In genomic region chr16:38760834-38761375, GRCm38 (mm10) we compare ENCODE assay signal across 22 mouse cellular contexts. TPM values are rescaled to one million over a fixed set of nuclear protein-coding genes. Genes with fewer than 3 reads are reported as not detected.
DNase-seq lines count a peak whose midpoint lies in the region; ATAC-seq and TF ChIP-seq lines count a peak whose summit lies in the region.
"Had no signal": no experiment of that assay in that cellular context is flagged by ENCODE, and none has a peak within 500 bp of the region (broad histone marks: within the 10 kb centered on the region; RNA-seq: fewer than 3 reads in every experiment).

No protein-coding gene starts in this region.

- no peaks in the 10 kb centered on the region for H3K79me2 ChIP-seq in heart, adult 2 months (replicated peaks; ENCODE audit: control insufficient read depth, insufficient read depth, low read length)

- peaks cover 12% of the 10 kb centered on the region for H3K36me3 ChIP-seq in heart, adult 2 months (ENCODE audit: control insufficient read depth, insufficient read depth, low read length)
- H3K36me3 ChIP-seq in thymus, adult 2 months (ENCODE audit: control insufficient read depth, insufficient read depth, low read length), result no peaks in the 10 kb centered on the region
- H3K36me3 ChIP-seq: G1E had no signal

- H3K27me3 ChIP-seq in heart, adult 2 months (ENCODE audit: control insufficient read depth, insufficient read depth, low read length), result no peaks in the 10 kb centered on the region
- no peaks in the 10 kb centered on the region for H3K27me3 ChIP-seq in thymus, adult 2 months (ENCODE audit: control insufficient read depth, insufficient read depth, low read length)
- H3K27me3 ChIP-seq: embryonic facial prominence, embryonic 12.5 days; heart, embryonic 12.5 days; hindbrain, embryonic 15.5 days; kidney, embryonic 15.5 days; limb, embryonic 13.5 days; neural tube, embryonic 15.5 days had no signal

- no peak for TF ChIP-seq POLR2A in heart, adult 2 months (IDR thresholded peaks at IDR 0.05; ENCODE audit: insufficient read depth, low read depth, low read length)
- no peak for TF ChIP-seq POLR2A in thymus, adult 2 months (IDR thresholded peaks at IDR 0.05; ENCODE audit: control insufficient read depth, extremely low read depth, insufficient read depth, low read length, poor library complexity)

- TF ChIP-seq EP300 in heart, adult 2 months (IDR thresholded peaks at IDR 0.05; ENCODE audit: insufficient read depth, low read depth, low read length), result no peak

- DNase-seq in heart, adult 11 months, result peak; percentile 83
- DNase-seq in heart, adult 2 months, result no peak
- DNase-seq in thymus, postnatal 0 days (ENCODE audit: low spot score), result peak; percentile 58
- no peak for DNase-seq in thymus, adult 2 months
- DNase-seq in thymus, postnatal 36 days, result peak; percentile 9 to 18
- DNase-seq in right cerebral cortex, adult 18-20 months, result no peak
- DNase-seq in spleen, postnatal 14 days (ENCODE audit: low spot score in 2 of 2), result no peak
- DNase-seq: adrenal gland, postnatal 25 days; cerebellum, adult 18-20 months; gastrocnemius, postnatal 25 days; midbrain, embryonic 14.5 days had no signal

- no peak overlapping the region; the same call in 1 of the 2 replicates for H3K27ac ChIP-seq in heart, adult 2 months
- no peak overlapping the region for H3K27ac ChIP-seq in thymus, adult 2 months (ENCODE audit: control insufficient read depth, insufficient read depth, low read length)
- H3K27ac ChIP-seq: embryonic facial prominence, embryonic 12.5 days; hindbrain, embryonic 15.5 days; kidney, embryonic 15.5 days; limb, embryonic 13.5 days; liver, embryonic 14.5 days; neural tube, embryonic 15.5 days had no signal

- H3K4me1 ChIP-seq in heart, adult 2 months (ENCODE audit: control insufficient read depth, insufficient read depth, low read length), result peaks cover 9% of the 10 kb centered on the region
- peaks cover 10% of the 10 kb centered on the region for H3K4me1 ChIP-seq in thymus, adult 2 months (replicated peaks; ENCODE audit: control insufficient read depth, insufficient read depth, low read length)
- H3K4me1 ChIP-seq: hindbrain, embryonic 15.5 days; neural tube, embryonic 15.5 days had no signal

- no peak overlapping the region for H3K4me3 ChIP-seq in heart, adult 2 months
- H3K4me3 ChIP-seq in thymus, adult 2 months (ENCODE audit: control insufficient read depth, insufficient read depth, low read length), result no peak overlapping the region
- H3K4me3 ChIP-seq: embryonic facial prominence, embryonic 12.5 days; heart, embryonic 12.5 days; hindbrain, embryonic 15.5 days; kidney, embryonic 15.5 days; limb, embryonic 13.5 days; neural tube, embryonic 15.5 days had no signal

- intact Hi-C loops in heart, adult 2 months (cut with DNase I), result no loop called here

- 78% methylated on average over 6 of the region's 6 CpGs for whole genome bisulfite sequencing in heart, adult 2 months
- 8% methylated on average over 6 of the region's 6 CpGs for WGBS in thymus, adult 2 months

- ATAC-seq in hematopoietic stem cell, adult 5-6 weeks (replicated peaks in 1 of 2; ENCODE audit: insufficient read depth in 1 of 2, low FRiP score in 2 of 2, low TSS enrichment in 1 of 2, low read depth in 1 of 2, poor library complexity in 2 of 2, severe bottlenecking in 2 of 2), result peak; percentile 66 to 67
- ATAC-seq: forebrain, embryonic 14.5 days; intestine, embryonic 16.5 days had no signal

- no peak overlapping the region for H3K9ac ChIP-seq in heart, adult 2 months (ENCODE audit: low read depth, low read length)
- H3K9ac ChIP-seq: embryonic facial prominence, embryonic 12.5 days; heart, embryonic 12.5 days; hindbrain, embryonic 15.5 days; kidney, embryonic 15.5 days; limb, embryonic 13.5 days; liver, embryonic 14.5 days; neural tube, embryonic 15.5 days had no signal

- no peak for TF ChIP-seq CTCF in heart, adult 2 months (IDR thresholded peaks at IDR 0.05)
- no peak for TF ChIP-seq CTCF in thymus, adult 2 months (IDR thresholded peaks at IDR 0.05; ENCODE audit: borderline replicate concordance, control insufficient read depth, extremely low read depth, insufficient read depth, low read length, poor library complexity)

RNA-seq across cellular contexts. Expression of gene B4galt4, which starts 18.8 kb away (rescaled TPM):
- total RNA-seq in heart, adult 2 months (2021), result 10 to 100 TPM in 1 of 2 experiments, 1 to 10 TPM in 1; 8.1 to 13.2 TPM
- polyA plus RNA-seq in heart, adult 2 months (2012; rRNA removed), result 6.4 and 9.6 TPM in 2 replicates
- 8.3 and 8.4 TPM in 2 replicates for polyA plus RNA-seq in thymus, postnatal 0 days (2015; fragmentation: Nextera tagmentation; extraction: Ambion mirVana)
- 2.1 TPM in 2 replicates for polyA plus RNA-seq in thymus, adult 2 months (2012; rRNA removed)
- total RNA-seq in hematopoietic stem cell, adult 5-6 weeks (2017), result 29.8 and 37.3 TPM in 2 replicates
- total RNA-seq: G1E had no signal
- polyA plus RNA-seq: G1E had no signal

RNA-seq across cellular contexts. Expression of gene Upk1b, which starts 39.2 kb away (rescaled TPM):
- total RNA-seq in heart, adult 2 months (2021), result 1 to 10 TPM; 3.2 to 3.8 TPM
- 8.4 and 10.2 TPM in 2 replicates for polyA plus RNA-seq in heart, adult 2 months (2012; rRNA removed)
- polyA plus RNA-seq in thymus, postnatal 0 days (2015; fragmentation: Nextera tagmentation; extraction: Ambion mirVana), result 1.7 and 6.4 TPM in 2 replicates
- polyA plus RNA-seq in thymus, adult 2 months (2012; rRNA removed), result 1.4 and 2.9 TPM in 2 replicates
- not detected in 2 replicates for total RNA-seq in hematopoietic stem cell, adult 5-6 weeks (2017)
- total RNA-seq: gastrocnemius, postnatal 25 days had no signal
- polyA plus RNA-seq: forebrain, embryonic 14.5 days; G1E had no signal

RNA-seq across cellular contexts. Expression of gene Arhgap31, which starts 47.8 kb away (rescaled TPM):
- 10 to 100 TPM; 38.2 to 41.2 TPM for total RNA-seq in heart, adult 2 months (2021)
- 14.1 and 20.1 TPM in 2 replicates for polyA plus RNA-seq in heart, adult 2 months (2012; rRNA removed)
- 3.9 and 5.7 TPM in 2 replicates for polyA plus RNA-seq in thymus, postnatal 0 days (2015; fragmentation: Nextera tagmentation; extraction: Ambion mirVana)
- polyA plus RNA-seq in thymus, adult 2 months (2012; rRNA removed), result 10.2 and 11.4 TPM in 2 replicates
- 4.7 and 5.4 TPM in 2 replicates for total RNA-seq in hematopoietic stem cell, adult 5-6 weeks (2017)

Comparison
In these comparisons a context has a peak if more than half of its experiments do, and no peak if none do; other contexts are left out.
1. DNase-seq: peak in heart, adult 11 months (single experiment), thymus, postnatal 0 days (single experiment) and thymus, postnatal 36 days (2 of 2); none in heart, adult 2 months (0 of 2), thymus, adult 2 months (single experiment), right cerebral cortex, adult 18-20 months (single experiment) and spleen, postnatal 14 days (0 of 2).